Mouse (Mus musculus): Measurements from ENCODE around the gene Retreg1. TPM values are rescaled to one million over a fixed set of nuclear protein-coding genes. Genes with fewer than 3 reads are reported as not detected.
A peak's percentile ranks its signal among the peaks of the same experiment; 100 is the strongest.
"Not testable (repeated sequence)": the region's sequence is repeated elsewhere in the genome, so short reads cannot be mapped to it uniquely, and the experiment has no call there.

Retreg1 gene
- total RNA-seq, 2 experiments from 2014 or later: 151 to 159 TPM

- no peak for DNase-seq
- intact Hi-C loops (cut with DNase I): no loop called here
Observed at GRCm38 (mm10) chr15:25974352-25974751, 131.4 kb downstream of the Retreg1 start.

- no peak for DNase-seq
- intact Hi-C loops (cut with DNase I): no loop called here
Observed at GRCm38 (mm10) chr15:25975810-25976209, 132.8 kb downstream of the Retreg1 start.

- DNase-seq; intact Hi-C loops (cut with DNase I): not testable (repeated sequence)
Observed at GRCm38 (mm10) chr15:25983614-25984013, 140.6 kb downstream of the Retreg1 start.

GRCm38 (mm10) chr15:25984067-25984733, 141.2 kb downstream of the Retreg1 start, which contains the start of gene Zfp622:
Gene Zfp622 (plus strand): TSS chr15:25984366.
- intact Hi-C loops (cut with DNase I): no loop called here
- peak; percentile 98 for DNase-seq

GRCm38 (mm10) chr15:25984734-25985492, 141.9 kb downstream of the Retreg1 start:
- no peak for DNase-seq
- intact Hi-C loops (cut with DNase I): no loop called here

- intact Hi-C loops (cut with DNase I): loop anchor here (5.0 to 10.0 kb wide), 3 partner anchors 314 to 902 kb away; partner anchors contain the start of genes Fbxl7 and March11
- peak; percentile 55 to 80 for DNase-seq
Observed at GRCm38 (mm10) chr15:25992992-25993727, 150.2 kb downstream of the Retreg1 start.

GRCm38 (mm10) chr15:25995521-25995920, 152.5 kb downstream of the Retreg1 start:
- DNase-seq: no peak

GRCm38 (mm10) chr15:25999545-25999944, 156.6 kb downstream of the Retreg1 start:
- intact Hi-C loops (cut with DNase I): loop anchor here (10.0 kb wide), 2 partner anchors 465 to 895 kb away; partner anchors contain the start of gene Fbxl7
- DNase-seq: not testable (repeated sequence)

More at GRCm38 (mm10) chr15:25995521-25995920, 152.5 kb downstream of the Retreg1 start:
- intact Hi-C loops (cut with DNase I): loop anchor here (1.0 to 10.0 kb wide), 3 partner anchors 332 to 899 kb away; partner anchors contain the start of gene Fbxl7

- intact Hi-C loops (cut with DNase I): no loop called here
- DNase-seq: no peak
Observed at GRCm38 (mm10) chr15:26008621-26009020, 165.6 kb downstream of the Retreg1 start.

- intact Hi-C loops (cut with DNase I): no loop called here
- DNase-seq: no peak
Observed at GRCm38 (mm10) chr15:26012891-26013290, 169.9 kb downstream of the Retreg1 start.

GRCm38 (mm10) chr15:26015979-26016665, 173.1 kb downstream of the Retreg1 start:
- intact Hi-C loops (cut with DNase I): no loop called here
- DNase-seq: peak in 1 of 2 experiments; percentile 28

GRCm38 (mm10) chr15:26021721-26022120, 178.7 kb downstream of the Retreg1 start:
- DNase-seq: no peak
- intact Hi-C loops (cut with DNase I): no loop called here

- no peak for DNase-seq
- intact Hi-C loops (cut with DNase I): no loop called here
Observed at GRCm38 (mm10) chr15:26022636-26023035, 179.7 kb downstream of the Retreg1 start.

Small RNA genes within 50 kb of the gene (microRNA-seq; reads per million reads assigned to microRNA genes)
- 0.70 to 0.71 reads per million in 2 experiments for gene Mir7212

Other genes with a start within 250 kb of the Retreg1 start
- gene Myo10, start 220.7 kb upstream of the Retreg1 start, total RNA-seq (2021): 10 to 100 TPM; 52.7 to 61.1 TPM
- 10 to 100 TPM; 22.1 to 26.8 TPM for gene Zfp622, start 141.2 kb downstream of the Retreg1 start, total RNA-seq (2021)